Mouse (Mus musculus): ENCODE measurements around the gene Txndc9.

Gene Txndc9

GRCm38 (mm10) chr1:37968746-37969145 is 28.9 kb downstream of the Txndc9 start:
- DNase-seq, result no peak

DNA sequence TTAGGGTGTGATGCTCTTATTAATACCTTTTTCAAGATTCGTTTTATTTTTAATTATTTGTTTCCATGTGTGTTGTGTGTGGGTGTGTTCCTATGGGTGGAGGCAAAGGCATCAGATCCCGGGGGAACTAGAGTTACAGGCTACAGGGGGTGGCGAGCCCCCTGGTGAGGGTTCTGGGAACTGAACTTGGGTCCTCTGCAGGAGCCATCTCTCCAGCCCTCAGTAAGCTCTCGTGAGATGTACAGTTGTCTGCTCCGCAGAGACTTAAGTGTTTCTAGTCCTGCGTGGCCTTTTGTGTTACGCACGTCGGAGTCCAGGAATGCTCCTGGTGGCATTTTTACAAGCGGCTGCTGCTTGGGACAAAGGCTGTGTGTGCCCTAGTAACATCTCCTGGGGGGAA is 32.1 kb downstream of the Txndc9 start:
- no peak for DNase-seq

- DNase-seq, result no peak
These were observed 38.2 kb downstream of the Txndc9 start for GRCm38 (mm10) chr1:37959486-37959885.

DNA sequence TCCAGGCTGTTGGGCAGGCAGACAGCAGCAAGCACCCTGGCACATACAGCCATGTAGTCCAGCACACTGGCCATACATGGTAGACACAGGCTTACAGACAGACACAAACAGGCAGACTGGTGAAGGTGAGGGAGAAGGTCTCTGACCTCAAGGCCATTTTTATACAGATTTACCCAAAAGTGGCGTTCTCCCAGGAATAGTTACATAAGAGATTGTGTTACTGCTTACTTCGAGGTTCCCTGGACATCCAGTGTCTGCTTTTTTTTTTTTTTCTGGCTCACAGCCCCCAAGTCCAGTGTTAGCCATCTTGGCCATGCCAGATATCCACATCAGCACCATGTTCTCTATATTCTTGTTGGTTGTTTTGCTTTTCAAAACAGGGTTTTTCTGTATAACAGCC is 39.2 kb downstream of the Txndc9 start:
- DNase-seq, result no peak

DNA sequence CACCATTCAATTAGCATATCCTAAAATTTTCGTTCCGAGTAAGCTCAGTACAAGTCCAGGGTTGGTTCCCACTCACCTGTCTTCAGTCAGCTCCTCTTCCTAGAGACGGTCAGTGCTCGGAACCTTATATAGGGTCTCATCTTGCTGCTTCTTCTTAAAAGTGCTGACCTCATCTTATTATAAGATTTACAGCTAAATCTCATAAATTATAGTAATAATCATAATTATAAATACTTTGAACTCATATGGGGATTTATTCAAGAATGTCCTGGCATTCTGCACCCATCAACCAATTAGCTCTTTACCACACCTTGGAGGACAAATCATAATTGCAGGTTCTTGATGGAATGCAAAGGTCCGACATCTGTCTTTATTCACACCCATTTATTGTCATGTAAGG is 40.0 kb downstream of the Txndc9 start, which contains the start of gene Lyg1:
Gene Lyg1, minus strand, starts transcription at position 101 of the 400 bp plus-strand sequence.
- no peak for DNase-seq

GRCm38 (mm10) chr1:37956690-37957431 is 40.8 kb downstream of the Txndc9 start:
- no peak for DNase-seq

DNA sequence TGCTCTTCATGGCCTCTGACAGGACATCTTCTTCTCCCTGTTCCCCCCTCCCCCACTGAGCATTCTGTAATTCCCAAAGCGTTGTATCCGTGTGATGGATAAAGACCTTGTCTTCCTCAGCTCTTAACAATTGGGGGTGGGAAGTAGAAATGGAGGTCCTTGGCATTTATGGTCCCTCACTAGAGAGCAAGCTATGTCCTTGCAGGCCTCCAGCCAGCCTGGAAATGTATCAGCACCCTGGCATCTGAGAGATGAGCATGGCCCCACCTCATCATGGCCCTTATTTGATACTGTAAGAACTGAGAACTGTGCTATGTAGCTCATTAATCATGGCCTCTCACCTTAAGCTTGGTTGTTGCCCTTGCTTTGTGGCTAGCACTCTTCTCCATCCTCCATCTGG is 42.4 kb downstream of the Txndc9 start:
- no peak for DNase-seq

DNA sequence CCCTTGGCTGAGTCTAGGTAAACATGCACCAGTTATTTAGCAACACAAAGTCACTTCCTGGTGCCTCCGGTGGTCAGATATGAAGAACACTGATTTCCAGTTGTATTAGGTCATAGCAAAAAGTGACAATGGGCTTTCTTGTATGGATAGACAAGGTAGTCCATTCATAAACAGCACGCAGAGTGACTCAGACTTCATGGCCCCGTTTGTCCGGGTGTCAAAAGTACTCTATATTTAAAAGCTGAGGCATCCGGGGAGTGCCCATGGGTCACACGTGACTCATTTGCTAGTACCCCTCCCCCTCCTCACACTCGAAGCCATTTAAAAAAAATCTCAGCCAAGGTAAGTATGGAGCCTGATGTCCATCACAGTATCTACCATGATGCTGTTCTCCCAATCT is 42.9 kb downstream of the Txndc9 start:
- no peak for DNase-seq

DNA sequence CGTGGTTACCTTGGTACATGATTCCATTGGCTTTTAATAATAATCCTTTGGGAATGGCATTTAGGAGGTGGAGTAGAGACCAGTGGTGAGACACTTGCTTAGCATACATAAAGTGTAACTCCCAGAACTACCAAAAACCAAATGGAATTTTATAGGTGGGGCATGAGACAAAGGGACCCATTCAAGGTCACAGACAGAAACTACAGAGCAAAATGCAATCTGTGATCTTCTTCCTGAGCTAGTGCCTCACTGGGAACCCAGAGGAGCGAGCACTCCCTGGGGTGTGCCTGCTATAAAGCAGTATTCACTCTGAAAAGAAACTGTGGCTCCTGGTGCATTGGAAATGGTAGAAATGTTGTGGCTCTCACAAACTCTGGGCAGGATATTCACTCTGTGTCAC is 48.8 kb downstream of the Txndc9 start:
- DNase-seq, result no peak

Data from lung, adult 18-20 months (tissue).